Mouse (Mus musculus) bone marrow, adult 2 months (tissue): ENCODE data around the gene Mybpc3.

Experiments used
- CTCF ChIP-seq: fragments of 200-500 bp; IDR thresholded peaks from 2 replicates; pipeline ENCODE4 v1.5.1; 2011; ENCODE audit warnings: low read length, control low read depth; ENCODE audit not compliant: control insufficient read depth, insufficient read depth
- POLR2A ChIP-seq: fragments of 200-500 bp; IDR thresholded peaks from 2 replicates; pipeline ENCODE4 v1.6.1; 2011; ENCODE audit warnings: low read depth, mild to moderate bottlenecking, control low read depth, low read length, borderline replicate concordance; ENCODE audit not compliant: control insufficient read depth

- TF ChIP-seq POLR2A, result no peak
- no peak for TF ChIP-seq CTCF
Observed at GRCm38 (mm10) chr2:91068162-91068871, 49.6 kb upstream of the Mybpc3 start.
